Comparison of ENCODE assay signal across 14 mouse cellular contexts in genomic region chr16:18341605-18342004, GRCm38 (mm10). TPM values are rescaled to one million over a fixed set of nuclear protein-coding genes. Genes with fewer than 3 reads are reported as not detected.
DNase-seq lines count a peak whose midpoint lies in the region; ATAC-seq and TF ChIP-seq lines count a peak whose summit lies in the region.
"Had no signal": no experiment of that assay in that cellular context is flagged by ENCODE, and none has a peak within 500 bp of the region (broad histone marks: within the 10 kb centered on the region; RNA-seq: fewer than 3 reads in every experiment).

No protein-coding gene starts in this region.

- no peak for TF ChIP-seq RAD21 in MEL (IDR thresholded peaks at IDR 0.05; ENCODE audit: low read depth, low read length)

- TF ChIP-seq CTCF in hindbrain, postnatal 0 days (IDR thresholded peaks at IDR 0.05; ENCODE audit: low read depth), result no peak
- no peak for TF ChIP-seq CTCF in MEL (IDR thresholded peaks at IDR 0.05 in 2 of 3, conservative IDR thresholded peaks at IDR 0.05 in 1 of 3; ENCODE audit: control insufficient read depth in 1 of 3, insufficient read depth in 1 of 3, low read depth in 2 of 3, low read length in 3 of 3, poor library complexity in 1 of 3, severe bottlenecking in 1 of 3)

- no peak for TF ChIP-seq EP300 in MEL (IDR thresholded peaks at IDR 0.05; ENCODE audit: low read depth in 1 of 2, low read length in 2 of 2)

- no peak overlapping the region for H3K4me2 ChIP-seq in hindbrain, embryonic 12.5 days (replicated peaks)
- H3K4me2 ChIP-seq in hindbrain, postnatal 0 days (ENCODE audit: low read depth, low read length), result no peak overlapping the region; the same call in 1 of the 2 replicates
- H3K4me2 ChIP-seq in liver, embryonic 15.5 days, result peak overlapping the region; percentile 83
- H3K4me2 ChIP-seq: hindbrain, embryonic 13.5 days; kidney, embryonic 15.5 days; limb, embryonic 15.5 days had no signal

- no peak for ATAC-seq in hindbrain, embryonic 12.5 days (ENCODE audit: low FRiP score)
- no peak for ATAC-seq in hindbrain, postnatal 0 days
- ATAC-seq in liver, embryonic 15.5 days (ENCODE audit: insufficient read depth), result peak; percentile 33

- DNase-seq in hindbrain, postnatal 0 days (ENCODE audit: low spot score), result no peak
- DNase-seq in MEL (ENCODE audit: low read depth, low spot score), result no peak
- DNase-seq in thymus, adult 18-20 months, result no peak
- DNase-seq in retina, embryonic 14.5 days (ENCODE audit: low spot score), result no peak
- DNase-seq: adrenal gland, postnatal 14 days; cerebellum, postnatal 10 days; layer of hippocampus, adult 9-11 months had no signal

- H3K36me3 ChIP-seq in hindbrain, embryonic 12.5 days, result 0 out of 2 replicates have a peak, but pooled peaks cover 6% of the 10 kb centered on the region
- H3K36me3 ChIP-seq in hindbrain, postnatal 0 days (ENCODE audit: insufficient read depth, low read length), result no peaks in the 10 kb centered on the region
- H3K36me3 ChIP-seq in MEL (ENCODE audit: control insufficient read depth in 1 of 2, insufficient read depth in 2 of 2, low read length in 2 of 2), result peaks cover 2 to 23% of the 10 kb centered on the region in 2 experiments; a peak in 2 of 4 replicates
- H3K36me3 ChIP-seq in erythroblast, embryonic 14.5 days (ENCODE audit: control insufficient read depth), result peaks cover 51% of the 10 kb centered on the region
- H3K36me3 ChIP-seq in liver, embryonic 15.5 days (replicated peaks), result peaks cover 30% of the 10 kb centered on the region
- H3K36me3 ChIP-seq: kidney, embryonic 15.5 days had no signal

- peaks cover 33% of the 10 kb centered on the region for H3K4me1 ChIP-seq in hindbrain, embryonic 12.5 days
- peaks cover 20% of the 10 kb centered on the region for H3K4me1 ChIP-seq in hindbrain, postnatal 0 days (ENCODE audit: insufficient read depth, low read length)
- H3K4me1 ChIP-seq in MEL (ENCODE audit: control insufficient read depth in 1 of 2, insufficient read depth in 2 of 2, low read length in 2 of 2), result peaks cover 9 to 15% of the 10 kb centered on the region in 2 experiments
- peaks cover 65% of the 10 kb centered on the region for H3K4me1 ChIP-seq in erythroblast, embryonic 14.5 days (ENCODE audit: control insufficient read depth)
- peaks cover 58% of the 10 kb centered on the region for H3K4me1 ChIP-seq in liver, embryonic 15.5 days (replicated peaks)

- H3K27me3 ChIP-seq in hindbrain, embryonic 12.5 days, result no peaks in the 10 kb centered on the region
- no peaks in the 10 kb centered on the region for H3K27me3 ChIP-seq in hindbrain, postnatal 0 days (ENCODE audit: insufficient read depth, low read length)
- no peaks in the 10 kb centered on the region for H3K27me3 ChIP-seq in MEL (ENCODE audit: control insufficient read depth in 1 of 2, insufficient read depth in 2 of 2, low read length in 2 of 2)
- peaks cover 13% of the 10 kb centered on the region for H3K27me3 ChIP-seq in erythroblast, embryonic 14.5 days (ENCODE audit: control insufficient read depth)
- peaks cover 11% of the 10 kb centered on the region for H3K27me3 ChIP-seq in liver, embryonic 15.5 days

- TF ChIP-seq POLR2A in MEL (IDR thresholded peaks at IDR 0.05; ENCODE audit: control insufficient read depth in 1 of 2, insufficient read depth in 1 of 2, low read depth in 1 of 2, low read length in 2 of 2, poor library complexity in 1 of 2), result no peak

- no peaks in the 10 kb centered on the region for H3K9me3 ChIP-seq in hindbrain, embryonic 12.5 days (replicated peaks)
- H3K9me3 ChIP-seq in hindbrain, postnatal 0 days (ENCODE audit: low read length), result no peaks in the 10 kb centered on the region
- no peaks in the 10 kb centered on the region for H3K9me3 ChIP-seq in MEL (replicated peaks; ENCODE audit: insufficient read depth, low read length)
- no peaks in the 10 kb centered on the region for H3K9me3 ChIP-seq in erythroblast, embryonic 14.5 days (ENCODE audit: control insufficient read depth, low read length)
- no peaks in the 10 kb centered on the region for H3K9me3 ChIP-seq in liver, embryonic 15.5 days (replicated peaks)
- H3K9me3 ChIP-seq: embryonic facial prominence, embryonic 10.5 days; hindbrain, embryonic 13.5 days; kidney, embryonic 15.5 days; limb, embryonic 15.5 days had no signal

- WGBS in hindbrain, embryonic 12.5 days, result 91% methylated on average over 8 of the region's 8 CpGs
- WGBS in hindbrain, postnatal 0 days, result 91% methylated on average over 8 of the region's 8 CpGs
- 38% methylated on average over 8 of the region's 8 CpGs for WGBS in liver, embryonic 15.5 days (ENCODE audit: insufficient replicate concordance)

- H3K4me3 ChIP-seq in hindbrain, embryonic 12.5 days, result no peak overlapping the region
- H3K4me3 ChIP-seq in hindbrain, postnatal 0 days (ENCODE audit: low read length), result no peak overlapping the region
- H3K4me3 ChIP-seq in MEL (ENCODE audit: control insufficient read depth in 1 of 2, insufficient read depth in 1 of 2, low read depth in 2 of 2, low read length in 2 of 2), result peak overlapping the region in 1 of 2 experiments; percentile 12; a peak in 1 of 4 replicates
- peak overlapping the region; percentile 86 for H3K4me3 ChIP-seq in erythroblast, embryonic 14.5 days (replicated peaks)
- peak overlapping the region; percentile 77 for H3K4me3 ChIP-seq in liver, embryonic 15.5 days (replicated peaks)
- H3K4me3 ChIP-seq: embryonic facial prominence, embryonic 10.5 days; hindbrain, embryonic 13.5 days; kidney, embryonic 15.5 days; limb, embryonic 15.5 days had no signal

- no peak overlapping the region for H3K27ac ChIP-seq in hindbrain, embryonic 12.5 days
- H3K27ac ChIP-seq in hindbrain, postnatal 0 days, result no peak overlapping the region
- H3K27ac ChIP-seq in MEL (ENCODE audit: control insufficient read depth, low read depth, low read length), result peak overlapping the region; percentile 69
- peak overlapping the region; percentile 83 for H3K27ac ChIP-seq in liver, embryonic 15.5 days (replicated peaks)
- H3K27ac ChIP-seq: embryonic facial prominence, embryonic 10.5 days; hindbrain, embryonic 13.5 days; kidney, embryonic 15.5 days; limb, embryonic 15.5 days had no signal

- H3K9ac ChIP-seq in hindbrain, embryonic 12.5 days, result peak overlapping the region; percentile 23; the same call in 1 of the 2 replicates
- no peak overlapping the region for H3K9ac ChIP-seq in hindbrain, postnatal 0 days (replicated peaks; ENCODE audit: low read length)
- no peak overlapping the region for H3K9ac ChIP-seq in MEL (ENCODE audit: control insufficient read depth, low read depth, low read length, poor library complexity, severe bottlenecking)
- H3K9ac ChIP-seq in liver, embryonic 15.5 days, result peak overlapping the region; percentile 76
- H3K9ac ChIP-seq: kidney, embryonic 15.5 days; limb, embryonic 15.5 days had no signal

- H3K79me2 ChIP-seq in MEL (ENCODE audit: control insufficient read depth, insufficient read depth, low read length, poor library complexity), result peaks cover 17% of the 10 kb centered on the region

TF ChIP-seq in MEL, 35 proteins besides CTCF, POLR2A, EP300 and RAD21 (continues in another document):
- TF ChIP-seq ZKSCAN1 (IDR thresholded peaks at IDR 0.05; ENCODE audit: low read depth, low read length) (no peak), KAT2A (conservative IDR thresholded peaks at IDR 0.05; ENCODE audit: low read depth, low read length) (no peak), ZNF384 (IDR thresholded peaks at IDR 0.05; ENCODE audit: low read depth, low read length) (no peak), JUND (IDR thresholded peaks at IDR 0.05; ENCODE audit: low read depth, low read length) (no peak), UBTF (IDR thresholded peaks at IDR 0.05; ENCODE audit: borderline replicate concordance, insufficient read depth, low read depth, low read length) (no peak), ZC3H11A (IDR thresholded peaks at IDR 0.05; ENCODE audit: low read depth, low read length) (no peak), GABPA (IDR thresholded peaks at IDR 0.05; ENCODE audit: low read depth, low read length) (no peak), E2F4 (IDR thresholded peaks at IDR 0.05; ENCODE audit: borderline replicate concordance, low read depth, low read length) (no peak), MYC (IDR thresholded peaks at IDR 0.05; ENCODE audit: low read depth, low read length) (no peak), NRF1 (IDR thresholded peaks at IDR 0.05; ENCODE audit: insufficient read depth, low read depth, low read length, poor library complexity, severe bottlenecking) (no peak), BHLHE40 (IDR thresholded peaks at IDR 0.05; ENCODE audit: borderline replicate concordance, low read depth, low read length) (no peak)

RNA-seq across cellular contexts. Expression of gene Tango2, which starts 6.3 kb away (rescaled TPM):
- polyA plus RNA-seq in hindbrain, embryonic 12.5 days (2016; fragmentation: Nextera tagmentation; extraction: Ambion mirVana), result 48.2 and 50.5 TPM in 2 replicates
- 43.5 and 63.3 TPM in 2 replicates for total RNA-seq in hindbrain, postnatal 0 days (2014; rRNA removed)
- polyA plus RNA-seq in hindbrain, postnatal 0 days (2015; fragmentation: Nextera tagmentation; extraction: Ambion mirVana), result 95.6 and 99.2 TPM in 2 replicates
- total RNA-seq in MEL (2012; rRNA removed), result 38.0 and 55.9 TPM in 2 replicates
- 10 to 100 TPM in 1 of 2 experiments, not detected in 1; 98.3 TPM for polyA plus RNA-seq in MEL (2012; ENCODE audit: insufficient read depth in 1 of 2, insufficient read length in 2 of 2, low read depth in 1 of 2, low replicate concordance in 2 of 2, missing spikeins in 1 of 2)
- polyA plus RNA-seq in erythroblast, embryonic 14.5 days (2012), result 5.6 and 7.4 TPM in 2 replicates
- polyA plus RNA-seq in liver, embryonic 15.5 days (2015; fragmentation: Nextera tagmentation; extraction: Ambion mirVana), result 56.5 and 61.7 TPM in 2 replicates

RNA-seq across cellular contexts. Expression of gene Arvcf, which starts 6.4 kb away (rescaled TPM):
- 105 and 119 TPM in 2 replicates for polyA plus RNA-seq in hindbrain, embryonic 12.5 days (2016; fragmentation: Nextera tagmentation; extraction: Ambion mirVana)
- 168 and 180 TPM in 2 replicates for total RNA-seq in hindbrain, postnatal 0 days (2014; rRNA removed)
- polyA plus RNA-seq in hindbrain, postnatal 0 days (2015; fragmentation: Nextera tagmentation; extraction: Ambion mirVana), result 46.3 and 48.9 TPM in 2 replicates
- total RNA-seq in MEL (2012; rRNA removed), result 8.9 and 9.1 TPM in 2 replicates
- 10 to 100 TPM in 1 of 2 experiments, not detected in 1; 14.5 TPM for polyA plus RNA-seq in MEL (2012; ENCODE audit: insufficient read depth in 1 of 2, insufficient read length in 2 of 2, low read depth in 1 of 2, low replicate concordance in 2 of 2, missing spikeins in 1 of 2)
- 0.84 and 1.3 TPM in 2 replicates for polyA plus RNA-seq in erythroblast, embryonic 14.5 days (2012)
- polyA plus RNA-seq in liver, embryonic 15.5 days (2015; fragmentation: Nextera tagmentation; extraction: Ambion mirVana), result 7.6 and 9.4 TPM in 2 replicates

RNA-seq across cellular contexts. Expression of gene Dgcr8, which starts 52.6 kb away (rescaled TPM):
- polyA plus RNA-seq in hindbrain, embryonic 12.5 days (2016; fragmentation: Nextera tagmentation; extraction: Ambion mirVana), result 34.2 and 35.0 TPM in 2 replicates
- total RNA-seq in hindbrain, postnatal 0 days (2014; rRNA removed), result 39.9 and 43.4 TPM in 2 replicates
- polyA plus RNA-seq in hindbrain, postnatal 0 days (2015; fragmentation: Nextera tagmentation; extraction: Ambion mirVana), result 19.1 and 20.8 TPM in 2 replicates
- total RNA-seq in MEL (2012; rRNA removed), result 40.3 and 40.6 TPM in 2 replicates
- polyA plus RNA-seq in MEL (2012; ENCODE audit: insufficient read depth in 1 of 2, insufficient read length in 2 of 2, low read depth in 1 of 2, low replicate concordance in 2 of 2, missing spikeins in 1 of 2), result 10 to 100 TPM in 1 of 2 experiments, not detected in 1; 39.6 TPM
- 0.64 and 0.95 TPM in 2 replicates for polyA plus RNA-seq in erythroblast, embryonic 14.5 days (2012)
- 11.2 and 12.8 TPM in 2 replicates for polyA plus RNA-seq in liver, embryonic 15.5 days (2015; fragmentation: Nextera tagmentation; extraction: Ambion mirVana)

Comparison
In these comparisons a context has a peak if more than half of its experiments do, and no peak if none do; other contexts are left out.
1. H3K9ac ChIP-seq: peak in hindbrain, embryonic 12.5 days (single experiment) and liver, embryonic 15.5 days (single experiment); none in hindbrain, postnatal 0 days (single experiment) and MEL (single experiment).
2. H3K27ac ChIP-seq: peak in MEL (single experiment) and liver, embryonic 15.5 days (single experiment); none in hindbrain, embryonic 12.5 days (single experiment) and hindbrain, postnatal 0 days (single experiment).
3. H3K4me3 ChIP-seq: peak in erythroblast, embryonic 14.5 days (single experiment) and liver, embryonic 15.5 days (single experiment); none in hindbrain, embryonic 12.5 days (single experiment) and hindbrain, postnatal 0 days (single experiment).